Mouse (Mus musculus): ENCODE results near the gene Trub1. TPM values are rescaled to one million over a fixed set of nuclear protein-coding genes. Genes with fewer than 3 reads are reported as not detected.

The Trub1 gene
- polyA plus RNA-seq, 1 experiment from 2014 or later = 14.9 TPM

DNA sequence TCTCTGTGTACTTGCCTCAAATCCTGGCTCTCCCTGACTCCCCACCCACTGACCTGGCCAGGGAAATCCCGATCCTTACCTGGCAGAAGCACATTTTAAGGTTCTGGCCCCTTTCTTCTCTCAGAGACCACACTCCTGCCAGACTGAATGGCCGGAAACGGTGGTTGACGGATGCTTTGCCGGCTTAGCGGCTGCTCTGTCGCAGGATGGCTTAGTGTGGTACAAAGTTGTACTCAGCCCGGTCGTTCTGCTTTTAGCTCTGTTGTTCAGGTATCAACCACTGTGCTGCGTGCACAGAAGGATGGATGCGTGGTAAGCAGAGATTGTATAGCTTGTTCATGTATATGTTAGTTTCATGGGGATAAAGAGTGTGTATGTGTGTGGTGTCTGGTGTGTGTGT, 25.3 kb downstream of the Trub1 start:
- H3K27ac ChIP-seq (ENCODE audit: low read depth, low read length) = no peak overlapping the region
- WGBS = 86% methylated on average over 11 of the region's 11 CpGs

GRCm38 (mm10) chr19:57479886-57480655, 27.4 kb downstream of the Trub1 start:
- Histone ChIP-seq H3K9ac (replicated peaks; ENCODE audit: low read depth, low read length) (no peak overlapping the region), H3K4me3 (ENCODE audit: low read depth, low read length) (no peak overlapping the region), H3K27me3 (ENCODE audit: control insufficient read depth, insufficient read depth, low read length) (no peaks in the 10 kb centered on the region), H3K9me3 (ENCODE audit: control insufficient read depth, low read length) (no peaks in the 10 kb centered on the region), H3K36me3 (ENCODE audit: control insufficient read depth, insufficient read depth, low read length) (no peaks in the 10 kb centered on the region), H3K27ac (ENCODE audit: low read depth, low read length) (no peak overlapping the region), H3K4me2 (ENCODE audit: low read depth, low read length) (no peak overlapping the region), H3K4me1 (ENCODE audit: control insufficient read depth, insufficient read depth, low read length) (no peaks in the 10 kb centered on the region)
- no peak for ATAC-seq (ENCODE audit: low read depth)
- WGBS = 83% methylated on average over 8 of the region's 8 CpGs

More for the DNA sequence above, 25.3 kb downstream of the Trub1 start:
- no peaks in the 10 kb centered on the region for H3K27me3 ChIP-seq (ENCODE audit: control insufficient read depth, insufficient read depth, low read length)
- H3K4me3 ChIP-seq (ENCODE audit: low read depth, low read length) = no peak overlapping the region
- ATAC-seq (ENCODE audit: low read depth) = no peak
- no peak overlapping the region for H3K4me2 ChIP-seq (ENCODE audit: low read depth, low read length)
- no peaks in the 10 kb centered on the region for H3K36me3 ChIP-seq (ENCODE audit: control insufficient read depth, insufficient read depth, low read length)
- H3K4me1 ChIP-seq (ENCODE audit: control insufficient read depth, insufficient read depth, low read length) = no peaks in the 10 kb centered on the region
- no peak overlapping the region for H3K9ac ChIP-seq (replicated peaks; ENCODE audit: low read depth, low read length)
- H3K9me3 ChIP-seq (ENCODE audit: control insufficient read depth, low read length) = no peaks in the 10 kb centered on the region

GRCm38 (mm10) chr19:57481743-57482259, 29.1 kb downstream of the Trub1 start:
- no peak overlapping the region for H3K4me2 ChIP-seq (ENCODE audit: low read depth, low read length)
- WGBS = 88% methylated on average over 6 of the region's 6 CpGs
- H3K36me3 ChIP-seq (ENCODE audit: control insufficient read depth, insufficient read depth, low read length) = no peaks in the 10 kb centered on the region
- H3K9ac ChIP-seq (replicated peaks; ENCODE audit: low read depth, low read length) = no peak overlapping the region
- H3K27me3 ChIP-seq (ENCODE audit: control insufficient read depth, insufficient read depth, low read length) = no peaks in the 10 kb centered on the region
- no peak overlapping the region for H3K27ac ChIP-seq (ENCODE audit: low read depth, low read length)
- H3K9me3 ChIP-seq (ENCODE audit: control insufficient read depth, low read length) = no peaks in the 10 kb centered on the region
- H3K4me3 ChIP-seq (ENCODE audit: low read depth, low read length) = no peak overlapping the region
- H3K4me1 ChIP-seq (ENCODE audit: control insufficient read depth, insufficient read depth, low read length) = no peaks in the 10 kb centered on the region
- ATAC-seq (ENCODE audit: low read depth) = no peak

DNA sequence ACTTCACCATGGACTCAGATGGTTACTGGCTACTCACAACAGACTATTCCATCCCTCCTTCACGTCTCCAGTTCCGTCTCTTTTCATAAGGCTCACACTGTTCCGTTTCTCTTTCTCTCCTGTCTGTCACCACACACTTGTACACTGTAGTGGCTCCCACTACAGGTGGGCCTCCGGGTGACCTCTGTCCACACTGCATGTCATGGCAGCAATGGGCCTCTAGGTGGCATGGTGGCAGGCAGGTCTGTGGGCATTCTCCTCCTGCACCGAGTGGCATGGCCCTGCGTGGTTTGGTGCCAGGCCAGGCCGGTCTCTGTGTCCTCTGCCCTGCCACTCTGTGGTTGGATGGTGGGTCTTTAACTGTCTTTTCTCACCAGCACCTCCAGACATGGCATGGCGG, 30.1 kb downstream of the Trub1 start:
- H3K27me3 ChIP-seq (ENCODE audit: control insufficient read depth, insufficient read depth, low read length) = no peaks in the 10 kb centered on the region
- peak; percentile 32; the same call in 1 of the 2 replicates for ATAC-seq (ENCODE audit: low read depth)
- no peak overlapping the region for H3K9ac ChIP-seq (replicated peaks; ENCODE audit: low read depth, low read length)
- no peak overlapping the region for H3K4me2 ChIP-seq (ENCODE audit: low read depth, low read length)
- no peaks in the 10 kb centered on the region for H3K36me3 ChIP-seq (ENCODE audit: control insufficient read depth, insufficient read depth, low read length)
- H3K4me1 ChIP-seq (ENCODE audit: control insufficient read depth, insufficient read depth, low read length) = no peaks in the 10 kb centered on the region
- WGBS = 79% methylated on average over 8 of the region's 8 CpGs
- no peak overlapping the region for H3K27ac ChIP-seq (ENCODE audit: low read depth, low read length)
- no peaks in the 10 kb centered on the region for H3K9me3 ChIP-seq (ENCODE audit: control insufficient read depth, low read length)
- no peak overlapping the region for H3K4me3 ChIP-seq (ENCODE audit: low read depth, low read length)

DNA sequence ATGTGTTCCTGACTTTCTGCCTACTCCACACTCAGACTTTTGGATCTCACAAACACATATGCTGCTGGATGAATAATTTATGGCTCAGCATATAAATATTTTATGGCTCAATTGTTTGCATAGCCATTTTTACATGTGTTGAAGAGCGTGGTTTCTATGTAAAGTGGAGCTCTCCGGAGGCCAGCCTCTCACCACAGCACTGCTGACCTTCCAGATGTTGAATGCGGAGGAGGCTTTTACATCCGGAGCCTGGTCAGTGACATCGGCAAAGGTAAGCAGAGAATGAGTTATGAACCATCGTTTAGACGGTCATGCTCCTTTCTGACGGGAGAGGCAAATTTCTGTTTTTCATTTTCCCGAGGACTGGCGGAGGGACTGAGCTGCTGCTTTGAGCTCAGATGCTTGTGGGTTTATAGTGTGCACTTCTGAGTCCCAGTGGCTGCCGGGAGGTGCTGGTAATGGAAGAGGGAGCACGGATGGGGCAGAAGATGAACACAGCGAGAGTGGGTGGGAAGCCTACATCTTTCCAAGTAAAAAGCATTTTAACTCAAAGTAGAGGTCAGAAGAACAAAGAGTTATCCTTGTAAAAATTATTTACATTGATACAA, 34.4 kb downstream of the Trub1 start:
- 49% methylated on average over 13 of the region's 13 CpGs for WGBS
- 0 out of 2 replicates have a peak, but pooled peaks have one; percentile 18 for ATAC-seq (ENCODE audit: low read depth)
- H3K9me3 ChIP-seq (ENCODE audit: control insufficient read depth, low read length) = no peaks in the 10 kb centered on the region
- no peaks in the 10 kb centered on the region for H3K36me3 ChIP-seq (ENCODE audit: control insufficient read depth, insufficient read depth, low read length)
- H3K4me2 ChIP-seq (ENCODE audit: low read depth, low read length) = peak overlapping the region; percentile 1; the same call in 1 of the 2 replicates
- H3K27me3 ChIP-seq (ENCODE audit: control insufficient read depth, insufficient read depth, low read length) = no peaks in the 10 kb centered on the region
- no peak overlapping the region for H3K9ac ChIP-seq (replicated peaks; ENCODE audit: low read depth, low read length)
- peaks cover 13% of the 10 kb centered on the region for H3K4me1 ChIP-seq (ENCODE audit: control insufficient read depth, insufficient read depth, low read length)
- peak overlapping the region; percentile 7; the same call in 1 of the 2 replicates for H3K4me3 ChIP-seq (ENCODE audit: low read depth, low read length)
- H3K27ac ChIP-seq (ENCODE audit: low read depth, low read length) = peak overlapping the region; percentile 40; the same call in 1 of the 2 replicates

DNA sequence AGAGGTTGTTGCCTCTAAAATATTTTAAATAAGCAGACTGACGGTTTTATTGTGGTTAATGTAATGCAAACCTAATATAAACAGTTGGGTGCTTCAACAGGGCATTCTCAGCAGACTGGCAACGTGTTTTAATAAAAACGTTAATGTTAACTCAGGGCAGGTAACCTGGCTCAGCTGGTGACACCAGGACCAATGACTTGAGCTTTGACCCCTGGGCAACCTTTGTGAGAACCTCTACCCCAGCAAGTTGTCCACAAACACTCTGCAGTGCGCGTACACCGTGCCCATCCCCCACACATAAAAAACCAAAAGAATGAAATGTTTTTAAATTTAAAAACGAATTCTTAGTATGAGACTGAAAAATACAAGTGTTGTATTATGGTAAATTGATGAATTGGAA, 36.8 kb downstream of the Trub1 start:
- Histone ChIP-seq H3K9me3 (ENCODE audit: control insufficient read depth, low read length) (no peaks in the 10 kb centered on the region), H3K27ac (ENCODE audit: low read depth, low read length) (no peak overlapping the region), H3K27me3 (ENCODE audit: control insufficient read depth, insufficient read depth, low read length) (no peaks in the 10 kb centered on the region), H3K4me2 (ENCODE audit: low read depth, low read length) (no peak overlapping the region), H3K4me1 (ENCODE audit: control insufficient read depth, insufficient read depth, low read length) (peaks cover 13% of the 10 kb centered on the region), H3K4me3 (ENCODE audit: low read depth, low read length) (no peak overlapping the region), H3K9ac (replicated peaks; ENCODE audit: low read depth, low read length) (no peak overlapping the region), H3K36me3 (ENCODE audit: control insufficient read depth, insufficient read depth, low read length) (no peaks in the 10 kb centered on the region)
- no peak for ATAC-seq (ENCODE audit: low read depth)
- 82% methylated on average over 7 of the region's 7 CpGs for WGBS

DNA sequence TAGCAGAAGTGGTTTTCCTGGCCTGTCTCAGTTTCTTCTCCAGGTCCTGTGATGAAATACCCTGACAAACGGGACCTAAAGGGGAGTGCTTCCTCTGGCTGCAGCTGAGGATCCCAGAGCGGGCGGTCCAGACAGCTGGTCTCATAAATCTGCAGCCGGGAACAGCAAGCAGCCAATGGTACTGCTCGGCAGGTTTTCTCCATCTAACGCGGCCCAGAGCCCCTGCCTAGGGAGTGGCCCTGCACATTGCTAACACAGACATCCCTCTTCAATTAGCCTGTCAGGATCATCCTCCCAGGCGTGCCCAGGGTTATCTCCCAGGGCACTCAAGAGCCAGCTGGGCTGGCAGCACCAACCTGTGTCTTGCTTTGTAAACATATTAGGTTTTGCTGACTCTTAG, 38.3 kb downstream of the Trub1 start:
- no peaks in the 10 kb centered on the region for H3K9me3 ChIP-seq (ENCODE audit: control insufficient read depth, low read length)
- peak; percentile 95 for ATAC-seq (ENCODE audit: low read depth)
- H3K27ac ChIP-seq (ENCODE audit: low read depth, low read length) = peak overlapping the region; percentile 31; the same call in 1 of the 2 replicates
- no peak overlapping the region for H3K4me2 ChIP-seq (ENCODE audit: low read depth, low read length)
- no peak overlapping the region for H3K4me3 ChIP-seq (ENCODE audit: low read depth, low read length)
- H3K9ac ChIP-seq (replicated peaks; ENCODE audit: low read depth, low read length) = no peak overlapping the region
- H3K27me3 ChIP-seq (ENCODE audit: control insufficient read depth, insufficient read depth, low read length) = no peaks in the 10 kb centered on the region
- peaks cover 13% of the 10 kb centered on the region for H3K4me1 ChIP-seq (ENCODE audit: control insufficient read depth, insufficient read depth, low read length)
- H3K36me3 ChIP-seq (ENCODE audit: control insufficient read depth, insufficient read depth, low read length) = no peaks in the 10 kb centered on the region
- WGBS = 4% methylated on average over 8 of the region's 8 CpGs

- Histone ChIP-seq H3K9ac (replicated peaks; ENCODE audit: low read depth, low read length) (no peak overlapping the region), H3K27ac (ENCODE audit: low read depth, low read length) (no peak overlapping the region), H3K4me2 (ENCODE audit: low read depth, low read length) (no peak overlapping the region), H3K4me1 (ENCODE audit: control insufficient read depth, insufficient read depth, low read length) (peaks cover 13% of the 10 kb centered on the region), H3K36me3 (ENCODE audit: control insufficient read depth, insufficient read depth, low read length) (no peaks in the 10 kb centered on the region), H3K27me3 (ENCODE audit: control insufficient read depth, insufficient read depth, low read length) (no peaks in the 10 kb centered on the region), H3K4me3 (ENCODE audit: low read depth, low read length) (no peak overlapping the region), H3K9me3 (ENCODE audit: control insufficient read depth, low read length) (no peaks in the 10 kb centered on the region)
- 88% methylated on average over 5 of the region's 5 CpGs for WGBS
- ATAC-seq (ENCODE audit: low read depth) = no peak
Measured at GRCm38 (mm10) chr19:57494020-57494419, 41.3 kb downstream of the Trub1 start.

DNA sequence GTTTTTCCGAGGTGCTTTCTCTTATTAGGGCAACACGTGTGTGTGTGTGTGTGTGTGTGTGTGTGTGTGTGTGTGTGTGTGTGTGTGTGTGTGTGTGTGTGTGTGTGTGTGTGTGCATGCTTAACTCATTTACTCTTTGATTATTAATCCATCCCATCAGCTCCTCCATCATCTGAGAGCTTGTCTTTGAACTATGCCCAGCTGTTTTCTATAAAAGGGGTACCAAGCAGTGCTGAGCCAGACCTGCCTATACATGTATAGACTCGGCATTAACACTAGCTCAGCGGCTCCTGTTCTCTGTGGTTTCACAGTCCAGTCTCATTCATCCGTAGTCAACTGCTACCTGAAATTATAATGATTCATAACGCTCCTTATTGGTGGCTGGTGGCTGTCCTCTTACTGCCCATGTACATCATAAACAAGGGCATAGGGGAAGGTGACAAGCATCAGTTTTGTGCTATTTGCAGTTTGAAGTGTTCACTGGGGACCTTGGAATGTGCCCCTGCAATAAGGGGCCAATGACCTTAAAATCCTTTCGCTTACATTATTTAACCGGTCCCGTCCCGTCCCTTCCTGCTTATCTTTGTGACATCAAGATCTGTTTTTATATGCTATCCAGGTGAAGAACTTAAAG, 45.5 kb downstream of the Trub1 start:
- no peaks in the 10 kb centered on the region for H3K27me3 ChIP-seq (ENCODE audit: control insufficient read depth, insufficient read depth, low read length)
- WGBS = 83% methylated on average over 10 of the region's 10 CpGs
- no peak overlapping the region for H3K4me3 ChIP-seq (ENCODE audit: low read depth, low read length)
- ATAC-seq (ENCODE audit: low read depth) = no peak
- H3K4me2 ChIP-seq (ENCODE audit: low read depth, low read length) = no peak overlapping the region
- no peaks in the 10 kb centered on the region for H3K4me1 ChIP-seq (ENCODE audit: control insufficient read depth, insufficient read depth, low read length)
- no peaks in the 10 kb centered on the region for H3K36me3 ChIP-seq (ENCODE audit: control insufficient read depth, insufficient read depth, low read length)
- no peak overlapping the region for H3K9ac ChIP-seq (replicated peaks; ENCODE audit: low read depth, low read length)
- no peaks in the 10 kb centered on the region for H3K9me3 ChIP-seq (ENCODE audit: control insufficient read depth, low read length)
- H3K27ac ChIP-seq (ENCODE audit: low read depth, low read length) = no peak overlapping the region

Data from neural tube, embryonic 14.5 days (tissue).